Mouse (Mus musculus): ENCODE results near the gene Tbce.
A peak's percentile ranks its signal among the peaks of the same experiment; 100 is the strongest.

The Tbce gene

GRCm38 (mm10) chr13:13965388-13965964 is 74.0 kb downstream of the Tbce start:
- DNase-seq: no peak

DNA sequence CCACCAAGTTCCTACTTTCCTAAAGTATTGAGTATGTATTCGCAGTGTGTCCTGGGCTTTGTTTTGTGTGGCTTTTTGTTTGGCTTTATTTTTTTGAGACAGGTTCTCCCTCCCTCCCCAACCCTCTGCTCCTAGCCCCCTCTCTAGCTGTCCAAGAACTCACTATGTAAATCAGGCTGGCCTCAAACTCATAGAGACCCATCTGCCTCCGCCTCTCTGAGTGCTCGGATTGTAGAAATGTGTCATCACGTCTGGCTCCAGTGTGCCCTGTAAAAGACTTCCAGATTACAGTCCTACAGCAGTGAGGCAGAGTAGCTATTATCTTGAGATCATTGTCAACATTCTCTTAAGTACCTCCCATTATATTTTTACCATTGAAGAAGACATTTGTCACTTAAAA is 78.4 kb downstream of the Tbce start:
- no peak for DNase-seq

- no peak for DNase-seq
Measured at GRCm38 (mm10) chr13:13960211-13960610, 79.2 kb downstream of the Tbce start.

GRCm38 (mm10) chr13:13956686-13957085 is 82.8 kb downstream of the Tbce start:
- DNase-seq: no peak

DNA sequence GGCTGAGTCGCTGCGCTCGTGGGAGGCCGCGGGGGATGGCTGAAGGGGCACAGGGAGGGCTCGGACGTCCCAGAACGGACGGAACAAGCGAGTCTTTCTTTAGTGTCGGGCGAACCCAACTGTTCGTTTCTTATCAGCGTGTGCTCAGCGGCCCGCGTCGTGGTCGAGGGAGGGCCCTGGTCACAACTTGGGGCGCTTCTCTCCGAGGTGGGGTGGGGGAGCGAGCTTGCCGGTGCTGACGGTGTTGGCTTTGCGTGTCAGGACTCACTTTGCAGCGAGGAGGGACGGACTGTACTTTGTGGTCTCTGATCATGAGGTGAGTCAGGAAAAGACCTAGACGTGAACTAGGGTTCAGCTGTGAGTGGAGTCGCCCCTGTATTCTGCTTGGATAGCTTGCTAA is 84.5 kb downstream of the Tbce start:
- no peak for DNase-seq

GRCm38 (mm10) chr13:13953874-13954832 is 85.3 kb downstream of the Tbce start, which contains the start of gene B3galnt2:
Gene B3galnt2, plus strand, starts transcription at chr13:13954469.
- DNase-seq: peak; percentile 99
